Mouse (Mus musculus): ENCODE measurements around the gene Nckap5l. TPM values are rescaled to one million over a fixed set of nuclear protein-coding genes. Genes with fewer than 3 reads are reported as not detected.

The Nckap5l gene
- total RNA-seq, 1 experiment from 2014 or later = 42.1 TPM

- no peak for DNase-seq
These were observed 26.5 kb downstream of the Nckap5l start for GRCm38 (mm10) chr15:99431063-99431462.

GRCm38 (mm10) chr15:99430394-99430793 is 27.2 kb downstream of the Nckap5l start:
- DNase-seq = no peak

- no peak for DNase-seq
These were observed 33.7 kb downstream of the Nckap5l start for GRCm38 (mm10) chr15:99423884-99424283.

DNA sequence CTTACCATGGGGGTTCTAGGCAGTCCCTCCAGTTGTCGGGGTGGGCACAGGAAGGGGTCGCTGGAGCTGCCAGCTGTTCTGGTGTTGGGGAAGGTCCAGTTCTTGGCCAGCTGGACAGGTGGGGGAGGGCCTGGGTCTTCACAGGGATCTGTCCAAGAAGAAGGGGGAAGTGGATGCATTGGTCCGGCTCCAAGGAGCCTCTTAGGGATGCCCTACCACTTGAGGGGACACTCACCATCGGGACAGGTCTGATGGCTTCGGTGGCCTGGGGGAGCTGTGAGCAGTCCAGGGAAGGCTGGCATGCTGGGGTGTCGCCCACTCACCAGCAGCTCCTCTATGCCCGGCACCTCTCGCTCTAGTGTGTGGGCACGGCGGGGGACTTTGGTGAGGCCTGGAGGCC is 34.4 kb downstream of the Nckap5l start:
- no peak for DNase-seq

- no peak for DNase-seq
These were observed 35.0 kb downstream of the Nckap5l start for GRCm38 (mm10) chr15:99422551-99422950.

DNA sequence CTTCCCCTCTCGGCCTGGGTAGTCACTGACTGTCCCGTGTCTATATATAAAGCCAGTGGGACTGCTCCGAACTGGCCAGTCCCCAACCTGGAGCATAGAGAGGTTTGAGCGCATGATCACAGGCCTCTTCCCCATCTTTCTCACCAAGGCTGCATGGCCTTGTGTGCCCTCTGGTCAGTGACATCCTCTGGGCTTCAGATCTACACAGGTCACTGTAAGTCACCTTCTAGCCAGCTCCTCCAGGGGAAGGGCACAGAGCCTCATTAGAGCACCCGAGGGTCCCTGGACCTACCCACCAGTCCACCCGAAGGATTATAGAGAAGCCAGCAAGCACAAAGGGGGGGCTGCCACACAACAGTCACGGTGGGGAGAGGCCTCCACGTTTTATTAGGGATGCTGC is 35.9 kb downstream of the Nckap5l start:
- DNase-seq = no peak

DNA sequence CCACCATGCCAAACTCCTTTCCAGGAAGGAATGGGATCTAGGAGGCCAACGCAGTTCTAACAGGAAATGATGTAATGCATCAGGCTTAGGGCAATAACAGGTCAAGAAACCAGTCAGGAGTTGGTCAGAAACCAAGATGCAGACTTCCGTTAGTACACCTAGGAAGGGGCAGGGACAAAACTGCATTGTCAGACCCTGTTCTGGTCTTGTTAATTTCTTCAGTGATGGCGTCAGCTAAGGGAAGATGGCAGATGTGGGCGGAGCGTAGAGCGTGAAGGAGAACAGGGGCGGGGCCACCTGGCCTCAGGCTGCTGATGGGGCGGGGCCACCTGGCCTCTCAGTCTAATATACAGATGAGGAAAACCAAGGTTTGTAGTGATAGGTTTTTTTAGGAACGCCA is 36.4 kb downstream of the Nckap5l start:
- no peak for DNase-seq

DNA sequence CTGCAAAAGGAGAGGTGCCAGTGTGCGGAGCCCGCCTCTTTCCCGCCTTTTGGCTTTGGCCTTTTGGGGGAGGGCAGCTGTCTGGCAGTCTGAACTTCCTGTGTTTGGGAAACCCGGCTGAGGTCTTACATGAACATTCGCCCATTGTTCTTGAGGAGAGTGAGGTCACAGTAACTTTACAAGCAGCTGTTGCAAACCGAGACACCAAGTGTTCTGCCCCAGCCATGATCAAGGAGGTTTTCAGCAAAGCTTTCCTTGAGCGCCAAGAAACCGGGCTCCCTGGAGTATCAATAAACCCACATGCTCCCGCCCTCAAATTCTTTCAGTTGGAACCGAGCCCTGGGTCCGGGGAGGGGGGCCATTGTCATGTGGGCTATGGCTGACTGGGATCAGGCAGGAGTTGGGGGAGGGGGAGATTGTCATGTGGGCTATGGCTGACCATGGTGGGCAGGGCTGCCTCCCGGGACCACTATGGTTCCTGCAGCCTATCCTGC is 37.0 kb downstream of the Nckap5l start:
- no peak for DNase-seq

DNA sequence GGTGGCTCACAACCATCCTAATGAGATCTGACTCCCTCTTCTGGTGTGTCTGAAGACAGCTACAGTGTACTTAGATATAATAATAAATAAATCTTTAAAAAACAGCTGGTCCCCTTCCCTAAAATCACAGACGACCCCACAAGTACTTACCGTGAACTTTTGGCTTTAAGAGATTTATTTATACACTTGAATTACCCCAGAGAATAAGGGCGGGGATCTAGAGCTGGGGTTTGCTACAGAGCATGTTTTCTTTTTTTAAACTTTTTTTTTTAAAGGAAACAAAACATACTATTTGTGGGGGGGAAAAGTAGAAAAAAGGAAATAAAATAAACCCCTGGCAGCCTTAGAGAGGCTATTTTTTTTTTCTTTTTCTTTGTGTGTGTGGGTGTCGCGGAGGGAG is 37.4 kb downstream of the Nckap5l start:
- DNase-seq = no peak

DNA sequence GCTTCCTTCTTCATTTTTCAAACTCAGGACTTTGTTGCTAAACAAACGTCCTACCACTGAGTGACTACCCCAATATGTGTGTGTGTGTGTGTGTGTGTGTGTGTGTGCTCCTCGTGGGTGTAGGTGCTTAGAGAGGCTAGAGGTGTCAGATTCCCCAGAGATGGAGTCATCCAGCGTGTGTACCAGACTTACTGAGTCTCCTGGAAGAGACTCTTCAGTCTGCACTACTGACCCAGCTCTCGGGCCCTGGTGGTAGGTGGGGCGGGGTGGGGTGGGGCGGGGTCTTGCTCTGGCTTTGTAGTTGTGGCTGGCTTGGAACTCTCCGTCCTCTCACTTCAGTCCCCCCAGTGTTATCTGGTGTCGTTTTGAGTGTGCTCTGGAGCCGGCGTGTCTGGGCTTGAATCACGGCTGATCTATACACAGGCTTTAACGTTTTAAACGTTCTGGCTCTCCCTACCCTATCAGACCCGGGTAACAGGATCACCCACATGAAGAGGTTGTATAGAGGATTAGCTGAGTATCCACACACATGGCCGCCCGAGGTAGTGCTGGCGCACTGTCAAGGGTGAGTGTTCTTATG is 39.8 kb downstream of the Nckap5l start:
- no peak for DNase-seq

GRCm38 (mm10) chr15:99416957-99417356 is 40.6 kb downstream of the Nckap5l start:
- DNase-seq = no peak

- DNase-seq = peak; percentile 75
These were observed 41.1 kb downstream of the Nckap5l start for GRCm38 (mm10) chr15:99416348-99416882.

DNA sequence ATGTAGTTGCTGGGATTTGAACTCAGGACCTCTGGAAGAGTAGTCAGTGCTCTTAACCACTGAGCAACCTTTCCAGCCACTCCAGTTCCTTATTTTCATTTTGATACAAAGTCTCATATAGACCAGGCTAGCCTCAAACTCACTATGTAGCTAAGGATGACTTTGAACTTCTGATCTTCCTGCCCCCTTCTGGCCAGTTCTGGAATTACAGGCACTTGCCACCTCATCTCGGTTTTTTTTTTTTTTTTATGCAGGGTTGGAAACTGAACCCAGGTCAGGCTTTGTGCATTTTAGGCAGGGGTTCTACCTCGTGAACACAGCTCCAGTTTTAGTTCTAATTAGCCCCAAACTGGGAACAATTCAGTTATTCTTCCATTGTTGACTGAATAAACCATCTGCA is 41.8 kb downstream of the Nckap5l start:
- DNase-seq = no peak

- DNase-seq = no peak
These were observed 45.8 kb downstream of the Nckap5l start for GRCm38 (mm10) chr15:99411747-99412146.

GRCm38 (mm10) chr15:99408845-99409244 is 48.7 kb downstream of the Nckap5l start:
- no peak for DNase-seq

DNA sequence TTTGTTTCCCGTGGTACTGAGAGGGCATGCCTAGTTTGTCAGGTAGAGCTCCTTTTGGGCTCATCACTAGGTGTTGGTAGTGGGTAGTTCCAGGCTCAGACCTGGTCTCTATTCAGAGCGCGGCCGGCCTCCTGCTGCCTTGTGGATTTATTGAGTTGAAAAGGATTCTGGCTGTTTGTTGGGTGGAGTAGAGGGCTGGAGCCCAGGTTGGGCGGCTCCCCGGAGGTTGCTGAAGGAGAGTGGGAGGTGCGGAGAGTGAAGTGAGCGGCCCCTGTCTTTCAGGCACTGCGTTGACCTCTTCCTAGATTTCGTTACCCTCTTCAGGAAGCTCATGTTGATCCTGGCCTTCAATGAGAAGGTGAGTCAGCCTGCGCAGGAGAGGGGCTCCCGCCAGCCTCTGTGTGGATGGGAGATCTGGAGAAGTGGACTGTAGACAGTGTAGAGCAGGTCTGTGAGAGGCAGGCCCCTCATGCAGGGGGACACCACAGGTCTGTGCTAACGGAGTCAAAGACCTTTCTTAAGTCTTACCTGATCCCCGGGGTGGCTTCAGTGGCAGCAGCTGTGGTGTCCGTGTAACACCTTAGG is 50.5 kb downstream of the Nckap5l start:
- DNase-seq = no peak

- no peak for DNase-seq
These were observed 52.4 kb downstream of the Nckap5l start for GRCm38 (mm10) chr15:99405150-99405549.

- no peak for DNase-seq
These were observed 54.2 kb downstream of the Nckap5l start for GRCm38 (mm10) chr15:99403159-99403889.

DNA sequence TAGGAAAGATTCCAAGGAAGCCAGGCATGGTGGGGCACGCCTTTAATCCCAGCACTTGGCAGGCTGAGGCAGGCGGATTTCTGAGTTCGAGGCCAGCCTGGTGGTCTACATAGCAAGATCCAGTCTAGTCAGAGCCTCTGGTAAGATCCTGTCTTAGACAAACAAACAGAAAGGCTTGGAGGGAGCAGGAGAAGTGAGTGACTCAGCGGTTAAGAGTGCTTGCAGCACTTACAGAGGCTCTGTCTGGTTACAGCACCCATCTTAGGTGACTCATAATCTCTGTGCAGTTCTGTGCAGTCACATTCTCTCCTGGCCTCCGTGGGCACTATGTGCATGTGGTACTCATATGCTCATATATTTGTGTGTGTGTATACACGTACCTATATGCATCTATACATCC is 56.9 kb downstream of the Nckap5l start:
- no peak for DNase-seq

DNA sequence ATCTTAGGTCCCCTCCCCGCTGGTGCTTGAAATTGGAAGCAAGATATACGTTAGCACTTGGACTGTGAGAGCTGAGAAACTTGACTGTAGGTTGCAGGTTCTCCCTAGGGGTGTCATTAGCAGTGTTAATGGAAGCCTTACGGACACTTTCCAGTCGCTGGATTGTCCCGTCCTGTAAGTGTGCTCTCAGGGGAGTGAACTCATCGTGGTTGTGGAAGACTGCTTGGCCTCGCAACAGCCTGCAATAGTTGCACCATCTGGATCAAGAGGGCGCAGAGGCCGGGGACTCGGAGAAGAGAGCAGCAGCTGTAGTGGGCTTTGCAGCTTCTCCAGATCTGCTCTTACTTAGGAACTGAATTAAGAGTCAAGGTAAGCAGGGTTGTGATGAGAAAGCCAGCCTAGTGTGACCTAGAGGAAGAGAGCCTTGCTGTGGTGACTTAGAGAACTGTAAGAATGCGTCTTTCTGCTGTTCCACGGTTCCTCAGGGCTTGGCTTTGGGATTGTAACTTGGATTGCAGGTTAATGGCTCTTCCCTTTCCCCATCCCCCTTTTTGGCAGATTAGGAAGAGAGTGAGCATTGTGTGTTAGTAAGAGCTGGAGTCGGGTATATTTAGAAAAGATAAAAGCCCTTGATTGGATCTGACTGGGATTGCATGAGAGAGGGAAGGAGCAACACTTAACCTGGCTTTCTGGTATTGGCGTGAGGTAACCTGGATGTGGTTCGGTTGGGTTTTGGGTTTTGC is 57.9 kb downstream of the Nckap5l start:
- DNase-seq = no peak

DNA sequence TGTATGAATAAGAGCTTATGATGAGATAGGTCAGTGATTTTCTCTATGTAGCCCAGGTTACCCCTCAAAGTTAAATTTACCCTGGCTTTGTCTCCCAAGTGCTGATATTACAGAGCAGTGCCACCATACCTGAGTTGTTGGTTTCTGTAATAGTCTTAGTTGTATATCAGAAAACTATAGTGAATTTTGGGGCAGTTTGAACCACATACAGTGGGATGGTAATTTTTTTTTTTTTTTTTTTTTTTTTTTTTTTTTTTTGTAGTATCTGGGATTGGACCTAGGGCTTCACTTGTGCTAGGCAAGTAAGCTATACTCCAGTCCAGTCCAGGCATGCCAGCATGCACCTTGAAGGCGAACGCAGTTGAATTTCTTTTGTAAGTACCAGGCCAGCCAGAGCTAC is 59.9 kb downstream of the Nckap5l start:
- no peak for DNase-seq

- peak; percentile 61 for DNase-seq
These were observed 60.7 kb downstream of the Nckap5l start for GRCm38 (mm10) chr15:99396875-99397274.

GRCm38 (mm10) chr15:99396462-99396861 is 61.1 kb downstream of the Nckap5l start:
- no peak for DNase-seq
